Mouse (Mus musculus): Measurements from ENCODE around the gene Thoc7. TPM values are rescaled to one million over a fixed set of nuclear protein-coding genes. Genes with fewer than 3 reads are reported as not detected.
A peak's percentile ranks its signal among the peaks of the same experiment; 100 is the strongest.

Thoc7 gene
- total RNA-seq (2014; rRNA removed): 90.7 and 105 TPM in 2 replicates
- 189 and 216 TPM in 2 replicates for polyA plus RNA-seq (2015; fragmentation: Nextera tagmentation; extraction: Ambion mirVana)

DNA sequence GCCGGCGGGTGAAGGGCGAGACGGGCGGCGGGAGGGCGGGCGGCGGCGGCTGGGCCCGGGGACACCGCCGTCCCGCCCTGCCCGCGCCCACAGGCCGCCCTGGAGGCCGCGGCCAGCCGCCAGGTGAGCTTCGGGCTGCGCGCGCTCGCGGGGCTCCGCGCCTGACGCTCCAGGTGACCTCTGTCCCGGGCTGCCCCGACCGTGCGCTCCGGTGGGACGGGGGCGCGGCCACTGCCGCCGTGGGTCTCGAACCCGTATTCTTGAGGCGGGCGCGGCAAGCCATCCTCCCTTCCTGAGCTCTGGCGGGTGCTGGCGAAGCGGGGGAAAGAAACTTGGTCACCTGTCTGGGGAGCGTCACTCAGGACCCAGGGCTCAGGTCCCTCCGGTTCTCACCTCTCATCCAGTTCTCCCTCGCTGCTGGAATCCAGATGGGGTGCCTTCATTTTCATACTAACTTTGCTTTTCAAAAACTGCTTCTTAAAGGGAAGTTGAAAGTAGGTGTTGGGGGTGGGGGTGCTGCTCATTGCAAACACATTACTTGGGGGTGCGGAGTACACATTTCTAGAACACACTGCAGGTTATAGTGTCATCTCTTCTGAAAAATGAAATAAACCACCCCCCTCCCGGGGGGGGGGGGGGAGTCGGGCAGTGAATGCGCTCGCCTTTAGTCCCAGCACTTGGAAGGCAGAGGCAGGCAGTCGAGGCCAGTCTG, at the start of gene Thoc7, which contains the start of gene Atxn7:
TSS of gene Thoc7 (minus strand) at position 452 of the 712 bp plus-strand sequence.
TSS of gene Atxn7 (plus strand) at position 40 of the 712 bp plus-strand sequence.
- Histone ChIP-seq H3K4me1 (ENCODE audit: insufficient read depth) (peaks cover 8% of the 10 kb centered on the region; the same call in 1 of the 2 replicates), H3K9me3 (ENCODE audit: low read length) (no peaks in the 10 kb centered on the region), H3K9ac (peak within 1 kb of the TSS; percentile 98), H3K36me3 (ENCODE audit: insufficient read depth) (no peaks in the 10 kb centered on the region), H3K27me3 (ENCODE audit: insufficient read depth, low read length) (no peaks in the 10 kb centered on the region), H3K4me2 (ENCODE audit: low read depth) (peak within 1 kb of the TSS; percentile 83), H3K27ac (ENCODE audit: low read depth, low read length) (peak within 1 kb of the TSS; percentile 86), H3K4me3 (ENCODE audit: low read depth, low read length) (peak within 1 kb of the TSS; percentile 82)
- WGBS: 3% methylated on average over 45 of the region's 56 CpGs
- DNase-seq: peak; percentile 33
- ATAC-seq: peak; percentile 30
- no peak for TF ChIP-seq CTCF (IDR thresholded peaks at IDR 0.05; ENCODE audit: low read depth)

DNA sequence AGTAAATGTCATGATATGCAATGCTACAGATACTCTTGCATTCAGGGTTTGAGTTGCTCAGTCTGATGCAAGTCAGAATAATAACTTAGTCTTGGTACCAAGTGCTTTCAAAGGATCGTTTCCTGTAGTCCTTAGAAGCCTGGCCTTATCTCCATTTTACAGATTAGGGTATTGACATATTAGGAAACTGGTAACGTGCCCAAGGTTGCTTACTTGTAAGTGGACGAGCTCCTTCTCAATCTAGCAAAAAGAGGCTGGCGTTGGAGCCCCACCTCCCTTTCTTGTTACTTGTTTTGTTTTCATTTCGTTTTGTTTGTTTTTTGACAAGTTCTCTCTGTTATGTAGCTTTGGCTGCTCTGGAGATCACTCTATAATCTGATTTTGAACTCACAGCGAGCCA, 48.1 kb upstream of the Thoc7 start:
- ATAC-seq: no peak
- 76% methylated on average over 6 of the region's 6 CpGs for WGBS

GRCm38 (mm10) chr14:14002771-14003170, 41.1 kb upstream of the Thoc7 start:
- no peak overlapping the region for H3K4me2 ChIP-seq (ENCODE audit: low read depth)
- ATAC-seq (no peak), DNase-seq (no peak)
- no peaks in the 10 kb centered on the region for H3K4me1 ChIP-seq (ENCODE audit: insufficient read depth)
- TF ChIP-seq CTCF (IDR thresholded peaks at IDR 0.05; ENCODE audit: low read depth): no peak
- no peak overlapping the region for H3K9ac ChIP-seq
- no peaks in the 10 kb centered on the region for H3K36me3 ChIP-seq (ENCODE audit: insufficient read depth)
- H3K9me3 ChIP-seq (ENCODE audit: low read length): no peaks in the 10 kb centered on the region
- H3K4me3 ChIP-seq (ENCODE audit: low read depth, low read length): no peak overlapping the region
- no peaks in the 10 kb centered on the region for H3K27me3 ChIP-seq (ENCODE audit: insufficient read depth, low read length)
- H3K27ac ChIP-seq (ENCODE audit: low read depth, low read length): no peak overlapping the region
- 94% methylated on average over 7 of the region's 7 CpGs for WGBS

More for the DNA sequence above, 48.1 kb upstream of the Thoc7 start:
- Histone ChIP-seq H3K4me1 (ENCODE audit: insufficient read depth) (peaks cover 11% of the 10 kb centered on the region; the same call in 1 of the 2 replicates), H3K4me2 (ENCODE audit: low read depth) (no peak overlapping the region), H3K9me3 (ENCODE audit: low read length) (no peaks in the 10 kb centered on the region), H3K9ac (no peak overlapping the region), H3K36me3 (ENCODE audit: insufficient read depth) (no peaks in the 10 kb centered on the region), H3K27me3 (ENCODE audit: insufficient read depth, low read length) (no peaks in the 10 kb centered on the region), H3K27ac (ENCODE audit: low read depth, low read length) (no peak overlapping the region), H3K4me3 (ENCODE audit: low read depth, low read length) (no peak overlapping the region)
- DNase-seq: no peak
- no peak for TF ChIP-seq CTCF (IDR thresholded peaks at IDR 0.05; ENCODE audit: low read depth)

DNA sequence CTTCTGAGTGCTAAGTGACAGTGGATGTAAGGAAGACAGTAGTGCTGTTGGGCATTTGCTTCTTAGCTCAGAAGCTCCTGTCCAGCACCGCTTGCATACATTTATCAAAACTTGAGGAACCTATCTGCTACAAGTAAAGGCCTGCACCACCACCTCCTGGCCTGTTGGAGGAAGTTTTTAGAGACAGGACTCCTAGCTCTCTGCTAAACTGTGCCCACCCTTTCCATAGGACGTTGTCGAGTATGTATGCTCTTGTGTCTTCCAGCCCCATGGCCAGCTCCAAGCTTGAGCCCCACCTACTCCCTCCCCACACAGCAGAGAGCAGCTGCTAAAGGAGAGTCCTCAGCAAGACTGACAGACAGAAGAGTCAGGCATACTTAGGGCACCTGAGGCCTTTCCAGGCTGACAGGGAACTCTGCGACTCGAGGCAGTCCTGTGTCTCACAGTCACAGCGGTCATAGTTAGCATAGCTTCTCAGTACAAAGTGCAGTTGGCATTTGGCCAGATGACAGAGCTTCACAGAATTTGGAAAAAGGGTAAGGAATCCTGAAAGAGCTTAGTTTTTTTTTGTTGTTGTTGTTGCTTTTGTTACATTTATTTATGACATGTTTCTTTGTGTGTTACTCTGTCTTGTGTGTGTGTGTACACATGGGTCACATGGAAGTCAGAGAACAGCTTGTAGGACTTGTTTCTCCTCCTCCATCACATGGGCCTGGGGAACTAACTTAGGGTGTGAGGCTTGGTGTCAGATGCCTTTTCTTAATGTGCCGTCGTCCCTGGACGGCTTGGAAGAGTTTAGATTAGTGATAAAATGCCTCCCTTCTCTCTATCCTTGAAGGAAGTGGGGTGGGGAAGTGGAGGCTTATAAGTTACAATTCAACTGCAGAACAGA, 33.8 kb upstream of the Thoc7 start:
- DNase-seq: no peak

DNA sequence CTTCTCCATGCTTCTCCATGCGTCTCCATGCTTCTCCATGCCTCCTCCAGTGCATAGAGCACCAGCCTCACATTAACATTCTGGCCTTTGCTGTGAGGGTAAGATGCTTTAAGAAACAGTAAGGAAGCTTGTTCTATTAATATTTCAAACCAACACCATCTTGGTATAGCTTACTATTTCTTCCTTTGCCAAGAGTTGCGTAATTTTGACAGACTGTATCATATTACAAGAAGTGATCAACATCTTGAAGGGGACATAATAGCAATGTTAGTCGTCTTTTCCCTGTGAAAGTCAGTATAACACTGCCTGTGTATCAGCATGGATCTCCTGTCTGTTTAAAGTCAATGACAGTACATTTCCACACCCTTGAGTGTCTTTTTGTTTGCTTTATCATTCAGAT, 29.1 kb upstream of the Thoc7 start:
- no peak overlapping the region for H3K4me2 ChIP-seq (ENCODE audit: low read depth)
- H3K4me3 ChIP-seq (ENCODE audit: low read depth, low read length): no peak overlapping the region
- no peak for TF ChIP-seq CTCF (IDR thresholded peaks at IDR 0.05; ENCODE audit: low read depth)
- no peak overlapping the region for H3K9ac ChIP-seq
- 89% methylated on average over 3 of the region's 3 CpGs for WGBS
- H3K4me1 ChIP-seq (ENCODE audit: insufficient read depth): no peaks in the 10 kb centered on the region
- H3K27ac ChIP-seq (ENCODE audit: low read depth, low read length): no peak overlapping the region
- DNase-seq (no peak), ATAC-seq (no peak)
- H3K27me3 ChIP-seq (ENCODE audit: insufficient read depth, low read length): no peaks in the 10 kb centered on the region
- no peaks in the 10 kb centered on the region for H3K36me3 ChIP-seq (ENCODE audit: insufficient read depth)
- H3K9me3 ChIP-seq (ENCODE audit: low read length): no peaks in the 10 kb centered on the region

More for the DNA sequence above, 33.8 kb upstream of the Thoc7 start:
- Histone ChIP-seq H3K9ac (no peak overlapping the region), H3K4me2 (ENCODE audit: low read depth) (no peak overlapping the region), H3K27me3 (ENCODE audit: insufficient read depth, low read length) (no peaks in the 10 kb centered on the region), H3K4me3 (ENCODE audit: low read depth, low read length) (no peak overlapping the region), H3K27ac (ENCODE audit: low read depth, low read length) (no peak overlapping the region), H3K36me3 (ENCODE audit: insufficient read depth) (no peaks in the 10 kb centered on the region), H3K4me1 (ENCODE audit: insufficient read depth) (no peaks in the 10 kb centered on the region), H3K9me3 (ENCODE audit: low read length) (no peaks in the 10 kb centered on the region)
- no peak; the same call in 1 of the 2 replicates for ATAC-seq
- WGBS: 71% methylated on average over 9 of the region's 9 CpGs
- TF ChIP-seq CTCF (IDR thresholded peaks at IDR 0.05; ENCODE audit: low read depth): peak; percentile 31; the same call in 1 of the 2 replicates

DNA sequence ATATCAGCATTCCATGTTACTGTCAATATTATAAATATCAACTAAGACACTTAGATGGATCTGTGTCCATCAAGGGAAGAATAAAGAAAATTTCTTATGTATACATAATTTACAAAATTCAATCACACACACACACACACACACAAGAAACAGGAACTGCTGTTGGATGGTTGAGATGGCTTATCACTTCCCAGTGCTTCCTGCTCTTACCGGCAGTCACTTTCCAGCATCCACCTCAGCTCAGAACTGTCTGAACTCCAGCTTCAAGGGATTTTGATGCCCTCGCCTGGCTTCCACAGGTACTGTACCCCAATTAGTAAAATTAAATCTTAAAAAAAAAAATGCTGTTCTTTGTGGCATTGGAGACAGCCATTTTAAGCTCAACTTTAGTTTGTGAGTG, 26.7 kb upstream of the Thoc7 start:
- ATAC-seq (no peak), DNase-seq (no peak)

More for the DNA sequence above, 26.7 kb upstream of the Thoc7 start:
- no peaks in the 10 kb centered on the region for H3K9me3 ChIP-seq (ENCODE audit: low read length)
- no peak overlapping the region for H3K27ac ChIP-seq (ENCODE audit: low read depth, low read length)
- H3K9ac ChIP-seq: no peak overlapping the region
- H3K27me3 ChIP-seq (ENCODE audit: insufficient read depth, low read length): no peaks in the 10 kb centered on the region
- WGBS: 65% methylated on average over 2 of the region's 2 CpGs
- no peak overlapping the region for H3K4me3 ChIP-seq (ENCODE audit: low read depth, low read length)
- H3K36me3 ChIP-seq (ENCODE audit: insufficient read depth): no peaks in the 10 kb centered on the region
- TF ChIP-seq CTCF (IDR thresholded peaks at IDR 0.05; ENCODE audit: low read depth): no peak
- no peaks in the 10 kb centered on the region for H3K4me1 ChIP-seq (ENCODE audit: insufficient read depth)
- H3K4me2 ChIP-seq (ENCODE audit: low read depth): no peak overlapping the region
